Mouse (Mus musculus) spleen, adult 2 months (tissue): ENCODE measurements around the gene Ddc. TPM values are rescaled to one million over a fixed set of nuclear protein-coding genes. Genes with fewer than 3 reads are reported as not detected.

Experiments
- DNase-seq, 2 experiments: peaks; one replicate each; pipeline versions ENCODE4 v3.0.0 to v3.0.0-alpha.2; 2012 to 2021; ENCODE audit warnings: low spot score in 2 of 2, low read depth in 1 of 2
- H3K27ac ChIP-seq: fragments of 200-500 bp; 2 replicates; pipeline ENCODE4 v1.5.1; 2012; ENCODE audit warnings: low read length, inconsistent platforms; ENCODE audit not compliant: insufficient read depth
- H3K27me3 ChIP-seq: fragments of 200-500 bp; 2 replicates; pipeline ENCODE4 v1.6.1; 2012; ENCODE audit warnings: mild to moderate bottlenecking, moderate library complexity, low read length, inconsistent platforms; ENCODE audit not compliant: control insufficient read depth, insufficient read depth
- H3K36me3 ChIP-seq: fragments of 200-500 bp; 2 replicates; pipeline ENCODE4 v1.6.1; 2012; ENCODE audit warnings: mild to moderate bottlenecking, low read length, inconsistent platforms; ENCODE audit not compliant: control insufficient read depth, insufficient read depth
- H3K4me1 ChIP-seq: fragments of 200-500 bp; 2 replicates; pipeline ENCODE4 v1.6.1; 2011; ENCODE audit warnings: inconsistent platforms; ENCODE audit not compliant: control insufficient read depth, insufficient read depth, insufficient read length
- H3K4me3 ChIP-seq: fragments of 200-500 bp; 2 replicates; pipeline ENCODE4 v1.5.1; 2011; ENCODE audit warnings: mild to moderate bottlenecking, inconsistent platforms; ENCODE audit not compliant: insufficient read depth, insufficient read length; ENCODE audit errors: extremely low read depth
- CTCF ChIP-seq: fragments of 200-500 bp; IDR thresholded peaks from 2 replicates; pipeline ENCODE4 v1.5.1; 2011; ENCODE audit warnings: mild to moderate bottlenecking, inconsistent platforms; ENCODE audit not compliant: insufficient read depth, insufficient read length, insufficient replicate concordance; ENCODE audit errors: extremely low read depth
- POLR2A ChIP-seq: fragments of 200-500 bp; IDR thresholded peaks from 2 replicates; pipeline ENCODE4 v1.6.1; 2011; ENCODE audit warnings: low read depth, low read length, inconsistent platforms
- WGBS: fragments of 180-500 bp; shearing (Covaris S2); methylation state at CpG from one replicate; pipeline ENCODE4 v1.1.7; 2018; 5-methylcytosine and 5-hydroxymethylcytosine counted together
- polyA plus RNA-seq: library from polyadenylated mRNA; depleted of rRNA; stranded (reverse); fragments of >200 nt; gene quantifications from 2 replicates; pipeline ENCODE4 v1.2.3, GENCODE M21; 2012

Ddc gene
- polyA plus RNA-seq, 1 experiment = 0.35 TPM

GRCm38 (mm10) chr11:11878278-11878980 lies 19.5 kb downstream of the Ddc start:
- DNase-seq = no peak
- Histone ChIP-seq H3K27me3 (no peaks in the 10 kb centered on the region; the same call in 1 of the 2 replicates), H3K36me3 (no peaks in the 10 kb centered on the region), H3K27ac (no peak overlapping the region), H3K4me3 (no peak overlapping the region), H3K4me1 (peaks cover 8% of the 10 kb centered on the region; the same call in 1 of the 2 replicates)
- 8% methylated on average over 11 of the region's 11 CpGs for WGBS
- TF ChIP-seq POLR2A (no peak), CTCF (no peak)

GRCm38 (mm10) chr11:11877891-11878277 lies 20.1 kb downstream of the Ddc start:
- Histone ChIP-seq H3K36me3 (no peaks in the 10 kb centered on the region), H3K4me3 (no peak overlapping the region), H3K27ac (no peak overlapping the region), H3K27me3 (no peaks in the 10 kb centered on the region; the same call in 1 of the 2 replicates), H3K4me1 (peaks cover 10% of the 10 kb centered on the region; the same call in 1 of the 2 replicates)
- DNase-seq = no peak
- TF ChIP-seq POLR2A (no peak), CTCF (no peak)
- 70% methylated on average over 4 of the region's 4 CpGs for WGBS

- TF ChIP-seq CTCF (no peak), POLR2A (no peak)
- peaks cover 17% of the 10 kb centered on the region; the same call in 1 of the 2 replicates for H3K4me1 ChIP-seq
- H3K27ac ChIP-seq = no peak overlapping the region
- 59% methylated on average over 3 of the region's 3 CpGs for WGBS
- DNase-seq = no peak
- no peak overlapping the region for H3K4me3 ChIP-seq
- no peaks in the 10 kb centered on the region; the same call in 1 of the 2 replicates for H3K27me3 ChIP-seq
- H3K36me3 ChIP-seq = no peaks in the 10 kb centered on the region
These were observed 21.6 kb downstream of the Ddc start for GRCm38 (mm10) chr11:11876366-11876765.

GRCm38 (mm10) chr11:11875230-11875629 lies 22.7 kb downstream of the Ddc start:
- H3K36me3 ChIP-seq = no peaks in the 10 kb centered on the region
- no peak overlapping the region for H3K4me3 ChIP-seq
- WGBS = 83% methylated on average over 2 of the region's 2 CpGs
- H3K4me1 ChIP-seq = peaks cover 17% of the 10 kb centered on the region; the same call in 1 of the 2 replicates
- DNase-seq = no peak
- TF ChIP-seq POLR2A = no peak
- TF ChIP-seq CTCF = no peak
- H3K27me3 ChIP-seq = no peaks in the 10 kb centered on the region; the same call in 1 of the 2 replicates
- H3K27ac ChIP-seq = no peak overlapping the region

- Histone ChIP-seq H3K4me1 (peaks cover 9% of the 10 kb centered on the region; the same call in 1 of the 2 replicates), H3K27ac (no peak overlapping the region), H3K4me3 (no peak overlapping the region), H3K36me3 (no peaks in the 10 kb centered on the region), H3K27me3 (no peaks in the 10 kb centered on the region; the same call in 1 of the 2 replicates)
- no peak for DNase-seq
- no peak for TF ChIP-seq CTCF
- TF ChIP-seq POLR2A = no peak
- WGBS = 60% methylated on average over 20 of the region's 20 CpGs
These were observed 24.7 kb downstream of the Ddc start for GRCm38 (mm10) chr11:11873023-11873908.

- TF ChIP-seq CTCF (no peak), POLR2A (no peak)
- no peak for DNase-seq
- no peak overlapping the region for H3K4me3 ChIP-seq
- H3K27me3 ChIP-seq = no peaks in the 10 kb centered on the region
- peaks cover 9% of the 10 kb centered on the region; the same call in 1 of the 2 replicates for H3K4me1 ChIP-seq
- 28% methylated on average over 3 of the region's 3 CpGs for WGBS
- no peak overlapping the region for H3K27ac ChIP-seq
- no peaks in the 10 kb centered on the region for H3K36me3 ChIP-seq
These were observed 25.7 kb downstream of the Ddc start for GRCm38 (mm10) chr11:11872140-11872795.
